Mouse (Mus musculus) layer of hippocampus, adult 11-12 months (tissue): ENCODE results near the gene Olfr522.

Source experiments
- DNase-seq: peaks from one replicate; pipeline ENCODE4 v3.0.0; 2022; ENCODE audit warnings: low spot score

Olfr522 gene

DNA sequence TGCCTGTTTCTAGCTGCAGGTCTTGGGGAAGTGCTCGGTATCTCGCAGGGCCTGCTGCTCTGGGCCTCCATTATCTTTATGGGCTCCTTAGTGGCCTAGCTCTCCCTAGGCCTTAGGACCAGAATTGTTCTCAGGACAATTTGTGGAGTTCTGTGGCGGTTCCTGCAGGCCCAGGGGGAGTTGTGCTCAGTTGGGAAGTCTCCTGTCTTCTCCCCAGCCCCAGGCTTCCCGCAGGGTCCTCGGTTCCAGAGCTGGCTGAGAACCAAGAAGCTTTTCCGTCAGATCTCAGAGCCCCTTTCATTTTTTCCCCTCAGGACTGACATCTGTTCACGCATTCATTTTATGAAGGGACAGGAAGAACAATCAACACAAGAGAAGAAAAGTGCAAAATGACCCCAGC is at the start of gene Olfr522:
Gene Olfr522 (minus strand): TSS at position 101 of the 400 bp plus-strand sequence.
- DNase-seq, result no peak

DNA sequence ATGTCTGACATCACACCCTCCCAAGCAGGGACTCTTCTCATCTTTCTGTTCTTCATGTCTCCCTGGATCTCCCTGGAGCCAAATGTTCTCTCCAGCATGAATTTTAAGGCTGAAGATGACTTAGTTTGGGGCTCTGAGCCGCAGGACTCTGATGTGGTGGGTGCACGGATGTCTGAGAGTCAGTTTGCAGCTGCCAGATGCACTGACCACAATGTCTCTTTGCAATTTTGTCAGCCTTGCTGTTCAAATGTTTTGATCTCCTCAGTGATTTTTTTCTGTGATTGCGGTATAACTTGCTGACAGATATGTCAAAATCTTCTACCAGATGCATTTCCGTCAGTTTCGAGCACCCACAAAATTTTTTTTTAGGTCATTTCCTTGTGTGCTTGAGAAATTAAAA is 49.3 kb upstream of the Olfr522 start:
- no peak for DNase-seq

DNA sequence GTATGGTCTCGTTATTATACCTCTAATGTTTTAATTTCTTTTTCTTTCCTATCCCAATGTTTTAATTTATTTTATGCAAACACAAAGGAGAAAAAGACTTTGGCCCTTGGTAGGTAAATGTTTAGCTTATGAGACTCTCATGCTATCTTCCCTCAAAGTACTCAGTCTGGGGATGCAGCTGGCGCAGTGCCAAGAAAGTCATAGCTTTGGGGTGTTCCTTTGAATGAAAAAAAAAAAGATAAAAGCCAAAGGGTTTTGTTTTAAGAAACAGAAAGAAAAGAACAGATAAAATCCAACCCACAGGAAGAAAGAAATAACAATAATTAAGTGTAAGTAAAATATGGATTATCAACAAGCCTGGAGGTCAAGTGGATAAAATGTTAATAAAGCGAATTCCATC is 44.1 kb upstream of the Olfr522 start:
- no peak for DNase-seq

DNA sequence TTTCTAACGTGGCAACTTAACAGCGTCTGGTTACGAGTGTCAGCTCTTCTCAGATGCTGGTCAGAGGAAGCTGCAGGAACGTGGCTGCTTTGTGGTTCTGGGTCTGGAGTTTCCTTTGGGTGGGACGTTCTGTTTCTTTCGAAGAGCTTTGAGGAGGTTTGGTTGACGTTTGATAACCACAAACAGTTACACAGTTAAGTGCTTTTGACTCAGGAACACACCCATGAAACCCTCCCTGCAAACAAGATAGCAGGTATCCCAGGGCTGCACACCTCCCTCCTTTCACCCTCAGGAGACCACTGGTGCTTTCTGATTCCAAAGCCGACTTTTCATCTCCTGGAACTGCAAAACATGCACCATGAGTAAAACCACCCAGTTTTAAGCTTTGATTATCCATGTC is 43.6 kb upstream of the Olfr522 start:
- DNase-seq, result no peak

DNA sequence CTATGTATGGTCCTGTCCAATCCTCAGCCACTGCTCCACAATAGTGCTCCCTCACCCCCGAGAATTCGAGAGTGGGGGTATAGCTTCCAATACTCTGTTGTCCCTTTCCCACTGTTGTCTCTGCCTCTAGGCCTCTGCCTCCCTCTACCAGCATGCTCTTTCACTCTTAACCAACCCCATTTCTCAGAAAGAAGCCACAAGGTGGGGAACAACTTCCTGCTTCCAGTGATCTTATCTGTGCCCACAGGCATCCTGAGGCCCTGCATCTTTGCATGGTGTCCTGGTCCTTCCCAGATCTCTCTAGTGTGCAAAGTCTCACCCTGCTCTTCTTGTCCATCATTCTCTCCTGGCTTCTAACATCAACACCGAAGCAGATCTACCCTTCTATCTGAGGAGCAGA is 42.3 kb upstream of the Olfr522 start:
- DNase-seq, result no peak

DNA sequence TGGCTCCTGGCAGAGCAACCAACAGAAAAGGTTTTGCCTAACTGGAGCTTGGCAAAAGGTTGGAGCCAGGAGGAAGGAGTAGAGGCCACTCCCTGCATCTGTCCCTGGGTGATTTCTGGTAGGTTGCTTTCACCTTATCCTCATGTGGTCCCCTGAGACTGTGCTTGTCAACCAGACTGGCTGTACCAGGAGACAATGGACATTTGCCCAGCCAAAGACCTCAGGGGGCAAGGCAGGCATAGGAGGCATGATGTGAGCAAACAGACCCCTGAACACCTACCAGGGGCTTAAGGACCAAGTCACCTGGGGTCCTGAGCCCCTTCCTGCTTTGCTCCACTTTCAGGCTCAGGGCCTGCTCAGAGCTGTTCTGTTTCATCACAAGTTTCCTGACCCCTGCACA is 41.3 kb upstream of the Olfr522 start, which contains the start of gene Olfr524:
Gene Olfr524 (minus strand): TSS at position 101 of the 400 bp plus-strand sequence.
- DNase-seq, result no peak

DNA sequence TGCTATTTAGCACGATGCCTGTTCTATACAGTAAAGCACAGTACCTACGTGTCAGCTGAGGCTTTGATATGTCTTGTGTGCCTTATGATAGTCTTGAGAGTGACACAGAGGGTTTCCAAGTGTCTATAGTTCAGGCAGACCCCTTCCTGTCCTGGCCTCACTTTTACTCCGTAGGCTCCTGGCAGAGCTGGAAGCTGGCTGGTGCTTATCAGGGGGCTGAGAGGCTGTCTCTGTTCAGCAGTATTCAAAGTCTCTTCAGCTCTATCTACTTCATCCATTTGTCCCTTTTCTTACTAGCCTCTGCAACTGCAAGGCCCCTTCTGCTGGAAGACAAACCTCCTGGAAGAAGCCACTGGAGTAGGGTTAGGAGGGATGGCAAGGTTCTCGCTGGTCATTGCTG is 36.5 kb upstream of the Olfr522 start:
- no peak for DNase-seq

DNA sequence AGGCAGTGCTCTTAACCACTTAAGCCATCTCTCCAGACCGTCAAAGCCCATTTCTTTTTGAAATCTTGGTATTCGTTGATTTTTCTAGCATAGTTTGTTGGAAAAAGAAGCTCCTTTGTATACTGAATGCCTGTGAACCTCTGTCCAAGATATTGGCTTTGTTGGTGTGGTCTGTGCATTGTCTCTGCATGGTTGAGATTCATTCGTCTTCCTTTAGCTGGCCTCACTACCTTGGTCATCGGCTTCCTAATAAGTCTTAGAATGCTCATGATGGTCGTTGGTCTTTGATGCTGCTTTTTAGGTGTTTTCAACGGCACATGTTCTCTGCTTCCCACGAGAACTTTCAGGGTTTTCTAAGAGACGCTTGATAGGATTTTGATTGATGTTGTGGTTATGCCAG is 31.4 kb upstream of the Olfr522 start:
- DNase-seq, result no peak

DNA sequence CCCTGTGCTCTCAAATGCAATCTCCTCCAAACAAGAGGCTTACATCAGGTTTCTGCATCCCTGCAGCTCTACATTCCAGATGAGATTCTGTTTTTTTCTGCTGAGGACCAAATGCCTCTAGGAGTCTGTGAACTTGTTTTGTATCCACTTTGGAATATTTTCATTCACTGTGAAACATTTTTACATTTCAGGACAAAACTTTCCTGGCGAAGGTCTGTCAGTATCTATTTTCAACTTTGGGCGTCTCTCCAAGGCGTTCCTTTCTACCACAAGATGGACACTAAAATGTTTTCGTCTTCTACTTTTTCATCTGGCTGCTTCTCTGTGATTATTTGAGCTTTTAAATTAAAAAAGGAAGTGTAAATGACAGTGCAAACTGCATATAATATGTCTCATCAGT is 29.5 kb upstream of the Olfr522 start:
- no peak for DNase-seq

DNA sequence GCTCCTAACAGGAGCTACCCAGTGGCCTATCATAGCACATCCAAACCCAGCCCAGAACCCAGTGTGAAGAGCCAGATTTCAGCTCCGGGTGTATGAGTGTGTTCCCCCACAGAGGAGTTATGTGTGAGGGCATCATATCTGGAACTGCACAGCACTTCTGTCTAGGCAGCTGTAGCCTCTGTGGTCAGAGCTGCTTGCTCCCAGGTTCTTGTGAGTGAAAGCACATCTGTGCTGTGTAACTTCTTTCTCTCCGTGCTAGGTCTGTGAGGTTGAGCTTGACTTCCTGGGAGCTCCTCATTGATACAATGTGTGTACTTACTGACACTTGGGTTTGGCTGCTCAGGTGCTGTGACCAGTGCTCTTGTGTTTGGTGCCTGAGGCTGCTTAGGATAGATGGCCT is 28.3 kb upstream of the Olfr522 start:
- DNase-seq, result no peak

DNA sequence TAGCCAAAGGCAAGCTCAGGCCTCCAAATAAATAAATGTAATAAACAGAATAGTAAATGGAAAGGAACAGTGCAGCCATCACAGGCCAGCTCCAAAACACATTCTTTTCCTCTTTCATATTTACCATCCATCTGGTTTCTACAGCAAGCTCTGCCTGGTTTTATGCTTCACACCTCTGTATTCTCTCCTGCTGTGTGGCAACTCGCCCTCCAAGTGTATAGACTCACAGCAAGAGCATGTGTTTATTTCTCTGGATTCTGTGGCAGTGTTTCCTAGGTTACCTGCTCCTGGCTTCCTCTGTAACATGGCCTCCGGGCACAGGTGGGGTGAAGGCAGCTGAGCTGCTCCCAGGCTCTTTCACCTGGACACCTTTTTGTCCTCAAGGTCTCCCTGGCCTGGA is 27.9 kb upstream of the Olfr522 start:
- no peak for DNase-seq

DNA sequence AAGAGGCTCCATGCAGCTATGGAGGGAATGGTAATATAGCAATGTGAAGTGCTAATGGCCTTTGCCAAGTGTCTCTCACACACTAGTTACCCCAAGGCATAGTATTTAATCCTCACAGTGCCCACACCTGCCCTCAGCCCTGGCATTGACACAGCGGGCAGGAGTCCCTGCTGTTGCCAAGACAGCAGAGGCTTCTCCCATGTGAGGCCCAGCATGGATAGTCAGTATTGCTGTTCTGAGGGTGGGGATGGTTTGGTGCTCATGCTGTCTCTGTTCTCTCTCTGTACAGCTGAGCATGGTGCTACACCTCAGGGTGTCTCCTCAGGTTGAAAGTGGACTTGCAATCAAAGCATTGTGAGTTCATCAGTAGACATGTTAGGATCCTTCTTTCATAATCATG is 25.9 kb upstream of the Olfr522 start:
- DNase-seq, result no peak

DNA sequence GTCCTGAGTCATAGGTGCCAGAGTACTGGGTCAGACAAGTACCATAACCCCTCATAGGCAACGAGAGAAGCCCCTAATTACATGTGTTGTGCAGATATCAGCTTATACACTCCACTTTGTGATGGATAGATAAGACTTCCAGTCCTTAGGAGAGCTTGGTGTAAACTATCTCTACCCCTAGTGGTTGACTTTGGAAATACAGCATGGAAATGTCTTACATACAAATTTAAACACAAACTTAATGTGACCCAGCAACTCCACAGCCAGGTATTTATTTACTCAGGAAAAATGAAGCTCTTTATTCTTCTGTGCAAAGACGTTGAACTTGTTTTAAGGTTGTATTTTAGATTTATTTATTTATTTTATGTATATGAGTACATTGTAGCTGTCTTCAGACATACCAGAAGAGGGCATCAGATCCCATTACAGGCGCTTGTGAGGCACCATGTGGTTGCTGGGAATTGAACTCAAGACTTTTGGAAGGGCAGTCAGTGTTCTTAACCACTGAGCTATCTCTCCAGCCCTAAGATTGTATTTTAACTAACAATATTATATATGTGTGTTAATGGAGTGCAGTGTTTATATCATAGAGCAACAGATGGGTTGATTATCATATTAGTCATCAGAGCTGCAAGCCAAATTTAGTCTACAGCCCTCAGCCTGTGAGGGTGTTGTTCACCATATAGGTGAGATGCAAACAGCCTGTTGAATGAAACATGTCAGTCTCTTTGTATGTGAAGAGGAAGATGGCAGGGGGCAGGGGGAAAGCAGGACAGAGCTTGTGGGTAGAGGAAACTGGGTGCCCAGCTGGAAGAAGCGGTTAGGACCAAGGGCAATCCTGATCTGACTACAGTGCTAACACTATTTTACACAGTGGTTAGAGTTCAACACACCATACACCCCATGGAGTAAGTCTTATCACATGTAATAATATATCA is 24.1 kb upstream of the Olfr522 start:
- peak; percentile 16 for DNase-seq

DNA sequence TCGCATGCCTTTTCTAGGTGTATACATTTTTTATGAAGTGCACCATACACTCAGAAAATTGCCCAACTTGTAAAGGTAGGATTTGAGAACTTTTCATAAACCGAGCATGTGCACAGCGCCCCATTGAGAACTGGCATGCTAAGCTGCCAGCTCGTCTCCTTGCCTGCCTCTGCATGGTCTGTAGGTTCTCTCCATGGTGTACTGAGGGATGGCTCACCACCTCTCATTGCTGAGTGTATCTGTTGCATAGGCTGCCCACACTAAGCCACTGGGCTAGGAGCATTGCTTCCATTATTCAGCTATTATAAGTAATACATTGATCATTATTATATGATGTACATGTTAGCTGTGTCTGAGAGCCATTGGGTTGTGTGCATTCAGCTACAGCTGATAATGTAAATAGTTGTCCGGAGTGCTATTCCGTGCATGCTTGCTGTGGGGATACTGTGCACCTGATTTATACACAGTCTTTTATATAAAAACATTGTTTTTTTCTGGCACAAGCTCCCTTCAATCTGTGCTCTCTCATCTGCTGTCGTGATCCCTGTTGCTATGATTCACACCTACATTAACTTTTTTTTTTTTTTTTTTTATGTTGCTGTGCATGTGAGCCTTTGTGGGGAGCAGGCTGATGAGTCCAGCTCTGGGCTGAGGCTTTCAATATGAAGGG is 23.3 kb upstream of the Olfr522 start:
- DNase-seq, result peak; percentile 36

DNA sequence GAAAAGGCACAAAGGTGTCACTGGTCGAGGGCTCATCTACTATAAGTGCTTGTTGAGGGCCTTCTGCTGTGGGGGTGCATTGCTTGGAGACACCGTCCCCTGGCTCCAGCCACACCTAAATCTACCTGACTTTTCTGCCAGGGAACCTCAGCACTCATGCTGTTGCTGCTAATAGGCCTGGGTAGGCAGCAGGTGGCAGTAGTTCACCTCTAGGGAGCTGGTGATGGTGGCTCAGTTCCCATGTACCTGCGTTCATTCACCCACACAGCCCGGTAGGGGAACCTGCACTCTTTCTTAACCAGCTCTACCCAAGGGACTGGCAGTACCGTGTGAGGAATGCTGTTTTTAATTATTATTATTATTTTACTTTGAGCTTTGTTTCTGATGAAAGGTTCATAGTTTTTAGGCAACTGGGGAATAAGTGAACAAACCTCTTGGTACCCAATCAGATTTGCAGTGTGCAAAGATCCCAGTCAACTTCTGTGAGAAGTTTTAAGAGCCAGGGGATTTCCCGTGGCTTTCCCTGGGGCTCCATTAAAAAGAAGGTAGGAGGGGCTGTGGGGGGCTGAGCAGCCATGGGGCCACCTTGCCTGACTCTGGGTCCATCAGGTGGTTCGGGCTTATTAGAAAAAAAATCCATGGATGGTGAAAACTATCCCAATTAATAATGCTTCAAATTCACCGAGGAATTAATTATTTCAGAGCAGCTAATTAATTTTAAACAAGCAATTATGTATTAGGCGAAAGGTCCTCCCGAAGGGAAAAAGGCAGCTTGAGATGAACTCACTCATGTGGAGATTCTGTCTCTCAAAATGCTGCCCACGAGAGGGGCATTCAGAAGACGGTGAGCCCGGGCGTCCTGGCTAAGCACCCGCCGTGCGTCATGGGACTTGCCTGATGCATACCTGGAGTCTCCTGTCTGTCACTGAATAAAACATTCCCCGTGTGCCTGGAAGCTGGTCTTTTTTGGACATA is 22.4 kb upstream of the Olfr522 start:
- peak; percentile 58 for DNase-seq

DNA sequence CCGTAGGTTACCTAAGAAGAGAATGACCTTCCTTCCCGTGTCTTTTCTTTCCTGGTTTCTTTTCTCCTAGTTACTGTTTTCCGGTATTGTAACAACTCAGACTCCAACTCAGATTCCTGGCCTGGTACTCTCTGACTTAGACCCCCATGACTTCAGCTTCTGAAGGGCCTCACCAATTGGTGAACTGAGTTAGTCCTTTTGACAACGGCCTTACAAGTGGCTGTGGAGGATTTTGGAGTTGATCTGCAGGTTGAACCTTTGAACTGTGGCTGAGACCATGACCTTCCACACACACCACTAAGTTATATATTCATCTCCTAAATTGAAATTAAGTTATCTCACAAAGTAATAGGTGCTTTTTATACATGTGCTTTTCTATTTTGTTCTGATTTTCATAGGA is 19.6 kb upstream of the Olfr522 start:
- DNase-seq, result no peak

DNA sequence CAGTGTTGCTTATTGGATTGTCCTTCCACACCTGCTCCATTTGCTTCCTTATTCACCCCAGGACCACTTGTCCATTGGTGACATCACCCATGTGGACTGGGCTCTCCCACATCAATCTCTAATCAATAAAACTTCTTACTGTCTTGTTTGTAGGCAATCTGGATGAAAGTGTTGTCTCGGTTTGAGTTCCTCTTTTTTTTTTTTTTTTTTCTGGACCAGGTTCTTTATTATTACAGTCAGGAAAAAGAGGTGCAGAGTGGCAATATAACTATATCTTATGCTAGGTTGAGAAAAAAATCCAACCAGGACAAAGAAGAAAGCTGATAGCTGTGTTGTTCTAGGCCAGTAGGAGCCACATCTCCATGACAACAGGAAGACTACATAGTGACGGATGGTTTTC is 16.1 kb upstream of the Olfr522 start:
- no peak for DNase-seq

DNA sequence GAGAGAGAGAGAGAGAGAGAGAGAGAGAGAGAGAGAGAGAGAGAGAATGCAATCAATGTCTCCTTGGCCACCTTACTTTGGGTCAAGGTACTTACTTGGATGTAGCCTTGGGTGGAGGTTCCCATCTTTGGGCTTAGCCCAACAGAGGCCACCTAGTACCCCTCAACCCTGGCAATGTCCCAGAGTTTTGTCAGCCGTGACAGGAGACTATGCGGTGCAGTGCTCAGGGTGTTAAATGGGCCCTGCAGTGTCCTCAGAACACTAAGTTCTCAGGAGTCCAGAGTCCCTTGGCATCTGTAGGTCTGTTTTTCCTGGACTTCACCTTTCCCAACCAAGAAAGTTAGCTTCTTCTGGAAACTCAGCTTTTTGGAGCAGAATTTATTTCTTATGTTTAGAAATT is 14.6 kb upstream of the Olfr522 start:
- no peak for DNase-seq

DNA sequence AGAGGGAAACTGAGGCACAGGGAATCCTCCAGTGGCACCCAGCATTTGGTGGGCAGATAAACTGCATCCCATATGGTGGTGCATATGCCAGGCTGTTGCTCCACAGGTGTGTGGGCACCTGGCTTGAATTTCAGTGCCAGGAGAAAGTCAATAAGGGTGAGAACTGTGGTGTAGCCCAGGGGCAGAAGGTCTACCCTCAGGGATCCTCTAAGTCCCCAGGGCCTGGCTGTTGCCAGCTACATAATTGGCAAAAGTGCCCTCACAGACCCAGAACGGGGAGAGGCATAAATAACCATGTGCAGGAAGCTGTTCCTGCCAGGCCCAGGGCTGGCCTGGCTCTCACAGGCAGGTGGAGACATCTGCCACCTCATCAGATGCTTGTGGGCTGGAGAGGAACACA is 8.4 kb upstream of the Olfr522 start, which contains the start of gene Olfr523:
Gene Olfr523 (plus strand): TSS at position 282 of the 400 bp plus-strand sequence.
- no peak for DNase-seq

DNA sequence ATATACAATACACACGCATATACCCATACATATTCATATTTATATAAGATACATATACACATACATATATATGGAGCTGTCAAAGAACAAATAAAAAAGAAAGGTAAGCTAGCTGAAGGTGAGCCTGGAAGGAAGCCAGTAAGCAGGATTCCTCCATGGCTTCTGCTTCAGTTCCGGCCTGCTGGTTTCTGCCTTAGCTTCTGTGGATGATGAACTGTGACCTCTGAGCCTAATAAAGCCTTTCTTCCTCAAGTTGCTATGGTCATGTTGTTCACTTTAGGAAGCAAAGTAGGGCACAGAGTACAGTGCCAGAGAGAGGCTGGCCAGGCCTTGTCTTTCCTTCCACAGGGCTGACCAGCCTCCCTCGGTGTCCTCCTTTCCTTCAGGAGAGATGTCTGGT is 6.3 kb upstream of the Olfr522 start:
- no peak for DNase-seq

DNA sequence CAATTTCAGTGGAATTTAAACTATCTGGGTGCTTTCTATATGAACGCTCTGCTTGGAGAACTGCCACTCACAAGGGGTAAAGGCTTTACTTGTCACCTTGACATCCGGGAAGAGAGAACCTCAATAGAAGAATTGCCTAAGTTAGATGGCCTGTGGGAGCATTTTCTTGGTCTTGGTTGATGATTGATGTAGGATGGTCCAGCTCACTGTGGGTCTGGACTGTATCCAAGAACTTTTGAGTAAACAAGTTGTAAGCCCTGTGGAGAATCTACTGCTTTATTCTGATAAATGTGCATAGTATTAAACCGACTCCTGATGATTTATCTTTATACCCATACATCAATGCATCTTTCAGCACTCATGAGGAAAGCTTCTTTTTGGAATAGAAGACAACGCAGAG is 4.8 kb upstream of the Olfr522 start:
- DNase-seq, result no peak

DNA sequence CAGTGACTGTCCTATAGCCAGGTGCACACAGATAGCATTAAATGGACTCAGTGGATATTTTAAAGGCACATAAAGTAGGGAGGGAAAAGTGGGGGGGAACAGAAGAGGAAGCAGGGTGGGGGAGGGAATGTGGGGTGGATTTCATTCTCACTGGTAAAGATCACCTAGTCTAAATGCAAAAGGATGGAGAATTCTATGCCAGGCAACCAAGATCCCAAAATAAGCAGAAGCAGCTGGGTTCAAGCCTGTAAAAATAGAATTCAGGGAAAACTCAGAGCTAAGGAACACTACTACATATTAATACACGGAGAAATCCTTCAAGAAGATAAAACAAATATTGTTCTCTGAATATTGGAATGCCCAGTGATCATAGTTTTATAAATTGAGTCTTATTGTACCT is 3.4 kb upstream of the Olfr522 start:
- no peak for DNase-seq
